Mouse (Mus musculus) liver, adult 2 months (tissue): ENCODE measurements around the gene Trmt10b. TPM values are rescaled to one million over a fixed set of nuclear protein-coding genes. Genes with fewer than 3 reads are reported as not detected.

Experiments used
- DNase-seq: peaks from one replicate; pipeline ENCODE4 v3.0.0-alpha.2; 2011; ENCODE audit warnings: low read depth, low spot score; ENCODE audit errors: extremely low read depth
- H3K27ac ChIP-seq: fragments of 200-500 bp; replicated peaks from 2 replicates; pipeline ENCODE4 v1.5.1; 2012; ENCODE audit warnings: low read depth, mild to moderate bottlenecking, control low read depth, inconsistent platforms, low read length; ENCODE audit not compliant: insufficient read depth
- H3K27me3 ChIP-seq: fragments of 200-500 bp; 2 replicates; pipeline ENCODE4 v1.6.1; 2012; ENCODE audit warnings: mild to moderate bottlenecking, moderate library complexity, low read length, inconsistent platforms; ENCODE audit not compliant: control insufficient read depth, insufficient read depth
- H3K36me3 ChIP-seq: fragments of 200-500 bp; 2 replicates; pipeline ENCODE4 v1.6.1; 2012; ENCODE audit warnings: low read length, inconsistent platforms; ENCODE audit not compliant: control insufficient read depth, insufficient read depth
- H3K4me1 ChIP-seq: fragments of 200-500 bp; 2 replicates; pipeline ENCODE4 v1.6.1; 2011; ENCODE audit warnings: low read length; ENCODE audit not compliant: control insufficient read depth, insufficient read depth
- H3K4me3 ChIP-seq: fragments of 200-500 bp; 2 replicates; pipeline ENCODE4 v1.5.1; 2011; ENCODE audit warnings: low read depth, mild to moderate bottlenecking, control low read depth, low read length, moderate library complexity; ENCODE audit not compliant: insufficient read depth
- H3K79me2 ChIP-seq: fragments of 200-500 bp; 2 replicates; pipeline ENCODE4 v1.6.1; 2012; ENCODE audit warnings: inconsistent platforms, mild to moderate bottlenecking, low read length, moderate library complexity; ENCODE audit not compliant: control insufficient read depth, insufficient read depth
- H3K9ac ChIP-seq: fragments of 200-500 bp; 2 replicates; pipeline ENCODE4 v1.6.1; 2012; ENCODE audit warnings: low read depth, mild to moderate bottlenecking, control low read depth, inconsistent platforms, low read length
- CTCF ChIP-seq: fragments of 200-500 bp; IDR thresholded peaks from 2 replicates; pipeline ENCODE4 v1.5.1; 2011; ENCODE audit warnings: low read depth, low read length, control low read depth
- POLR2A ChIP-seq: fragments of 200-500 bp; IDR thresholded peaks from 2 replicates; pipeline ENCODE4 v1.6.1; 2011; ENCODE audit warnings: low read length, control low read depth; ENCODE audit not compliant: insufficient read depth; ENCODE audit errors: extremely low read depth
- WGBS: fragments of 180-500 bp; shearing (Covaris S2); methylation state at CpG from one replicate; pipeline ENCODE4 v1.1.7; 2018; 5-methylcytosine and 5-hydroxymethylcytosine counted together
- polyA plus RNA-seq: library from polyadenylated mRNA; depleted of rRNA; stranded (reverse); fragments of >200 nt; gene quantifications from 2 replicates; pipeline ENCODE4 v1.2.3, GENCODE M21; 2012; rRNA removed
- total RNA-seq: library from RNA; depleted of rRNA; stranded (reverse); fragments of >200 nt; gene quantifications from 2 replicates; pipeline ENCODE4 v1.2.3, GENCODE M21; 2014; rRNA removed

Trmt10b gene
- total and polyA plus RNA-seq, 2 experiments = 0.83 to 3.3 TPM

DNA sequence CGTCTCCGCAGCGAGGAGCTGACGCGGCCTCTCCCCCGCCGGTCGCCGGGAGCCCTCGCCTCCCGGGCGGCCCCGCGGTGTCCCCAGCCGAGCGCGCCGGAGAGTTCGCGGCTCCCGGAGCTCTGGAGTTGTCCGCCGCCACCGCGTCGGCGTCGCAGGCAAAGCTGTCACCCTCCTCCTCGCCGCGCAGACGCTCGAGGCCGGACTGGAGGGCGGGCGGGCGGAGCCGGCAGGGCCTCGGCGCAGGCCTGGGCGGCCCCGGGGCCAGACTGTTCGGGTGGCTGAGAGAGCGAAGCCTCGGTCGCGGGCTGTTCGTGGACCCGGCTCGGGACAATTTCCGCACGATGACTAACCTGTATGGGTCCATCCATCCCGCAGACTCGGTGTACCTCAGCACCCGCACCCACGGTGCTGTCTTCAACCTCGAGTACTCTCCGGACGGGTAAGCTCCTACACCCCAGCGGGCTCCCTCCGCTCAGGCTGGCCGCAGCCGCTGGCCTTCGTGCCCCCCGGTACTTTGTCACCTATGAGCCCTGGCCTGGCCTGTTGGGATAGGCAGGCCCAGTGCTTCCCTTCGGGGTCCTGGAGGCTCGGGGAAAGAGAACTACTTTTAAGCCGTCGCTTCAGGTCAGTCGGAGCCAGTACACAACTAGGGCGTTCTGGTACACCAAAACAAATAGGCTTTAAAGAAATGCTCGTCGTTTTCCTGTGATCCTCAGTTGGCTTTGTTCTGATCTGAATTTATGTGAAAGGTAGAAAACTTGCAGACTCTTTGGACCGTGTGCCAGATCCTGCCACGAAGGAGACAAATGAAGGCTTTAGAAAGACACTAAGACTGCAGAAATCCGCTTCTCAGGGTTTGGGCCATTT is 45.6 kb downstream of the Trmt10b start, which contains the start of gene Exosc3:
Exosc3 (minus strand) TSS at position 447 of the 870 bp plus-strand sequence.
- H3K36me3 ChIP-seq = peaks cover 6% of the 10 kb centered on the region
- H3K4me1 ChIP-seq = peaks cover 8% of the 10 kb centered on the region
- H3K4me3 ChIP-seq = peak within 1 kb of the TSS; percentile 74
- peak; percentile 43 for DNase-seq
- under 1% methylated on average over 75 of the region's 76 CpGs for WGBS
- peak within 1 kb of the TSS; percentile 91 for H3K9ac ChIP-seq
- TF ChIP-seq CTCF (no peak), POLR2A (no peak; the same call in 1 of the 2 replicates)
- peaks cover 14% of the 10 kb centered on the region for H3K79me2 ChIP-seq
- peak within 1 kb of the TSS; percentile 71 for H3K27ac ChIP-seq
- H3K27me3 ChIP-seq = no peaks in the 10 kb centered on the region

DNA sequence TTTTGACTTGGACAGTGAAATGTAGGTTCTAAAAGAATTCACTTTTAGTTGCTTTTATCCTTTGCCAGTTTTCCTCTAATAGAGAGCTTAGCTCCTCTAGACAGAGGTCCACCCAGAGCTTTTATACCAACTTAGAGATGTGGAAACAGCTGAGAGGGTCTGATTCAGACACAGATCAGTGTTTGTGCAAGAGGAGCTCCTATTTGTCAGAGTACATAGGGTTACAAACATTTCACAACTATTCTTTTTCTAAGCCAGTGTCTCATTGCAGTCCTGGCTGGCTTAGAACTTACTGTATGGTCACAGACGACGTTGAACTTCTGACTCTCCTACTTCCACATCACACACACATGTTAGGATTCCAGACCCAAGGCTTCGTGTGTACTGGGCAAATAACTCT is 59.7 kb downstream of the Trmt10b start:
- no peak overlapping the region for H3K4me3 ChIP-seq
- DNase-seq = peak; percentile 27
- H3K79me2 ChIP-seq = no peaks in the 10 kb centered on the region; the same call in 1 of the 2 replicates
- WGBS = 26% methylated on average over 3 of the region's 3 CpGs
- H3K36me3 ChIP-seq = peaks cover 20% of the 10 kb centered on the region
- H3K27ac ChIP-seq = no peak overlapping the region
- H3K4me1 ChIP-seq = no peaks in the 10 kb centered on the region; the same call in 1 of the 2 replicates
- no peak overlapping the region for H3K9ac ChIP-seq
- no peaks in the 10 kb centered on the region for H3K27me3 ChIP-seq
- no peak for TF ChIP-seq CTCF
- TF ChIP-seq POLR2A = no peak

Other genes with a start within 250 kb of the Trmt10b start
- gene Fbxo10, start 212.5 kb upstream of the Trmt10b start, total RNA-seq = 0.65 and 0.67 TPM in 2 replicates
- 0.68 and 1.2 TPM in 2 replicates for gene Fbxo10, start 212.5 kb upstream of the Trmt10b start, polyA plus RNA-seq
- 75.3 and 83.0 TPM in 2 replicates for gene Tomm5, start 189.0 kb upstream of the Trmt10b start, total RNA-seq
- 38.6 and 43.7 TPM in 2 replicates for gene Tomm5, start 189.0 kb upstream of the Trmt10b start, polyA plus RNA-seq
- not detected in 2 replicates for gene Frmpd1, start 112.3 kb upstream of the Trmt10b start, total RNA-seq
- not detected in 2 replicates for gene Frmpd1, start 112.3 kb upstream of the Trmt10b start, polyA plus RNA-seq
- gene Dcaf10, start 45.0 kb downstream of the Trmt10b start, total RNA-seq = 8.5 and 11.6 TPM in 2 replicates
- gene Dcaf10, start 45.0 kb downstream of the Trmt10b start, polyA plus RNA-seq = 12.9 and 16.7 TPM in 2 replicates
- 21.2 and 22.4 TPM in 2 replicates for gene Exosc3, start 45.6 kb downstream of the Trmt10b start, total RNA-seq
- gene Exosc3, start 45.6 kb downstream of the Trmt10b start, polyA plus RNA-seq = 12.6 and 14.2 TPM in 2 replicates
- 47.5 and 70.3 TPM in 2 replicates for gene Slc25a51, start 111.6 kb downstream of the Trmt10b start, total RNA-seq
- gene Slc25a51, start 111.6 kb downstream of the Trmt10b start, polyA plus RNA-seq = 52.9 and 56.4 TPM in 2 replicates
- 16.1 and 17.1 TPM in 2 replicates for gene Shb, start 235.3 kb downstream of the Trmt10b start, total RNA-seq
- 42.1 and 65.7 TPM in 2 replicates for gene Shb, start 235.3 kb downstream of the Trmt10b start, polyA plus RNA-seq